Mouse (Mus musculus) retina, postnatal 1 day (tissue): Measurements from ENCODE around the gene Csrnp1.

Experiments
- DNase-seq: peaks from one replicate; pipeline ENCODE4 v3.0.0-alpha.2; 2012

The Csrnp1 gene

DNA sequence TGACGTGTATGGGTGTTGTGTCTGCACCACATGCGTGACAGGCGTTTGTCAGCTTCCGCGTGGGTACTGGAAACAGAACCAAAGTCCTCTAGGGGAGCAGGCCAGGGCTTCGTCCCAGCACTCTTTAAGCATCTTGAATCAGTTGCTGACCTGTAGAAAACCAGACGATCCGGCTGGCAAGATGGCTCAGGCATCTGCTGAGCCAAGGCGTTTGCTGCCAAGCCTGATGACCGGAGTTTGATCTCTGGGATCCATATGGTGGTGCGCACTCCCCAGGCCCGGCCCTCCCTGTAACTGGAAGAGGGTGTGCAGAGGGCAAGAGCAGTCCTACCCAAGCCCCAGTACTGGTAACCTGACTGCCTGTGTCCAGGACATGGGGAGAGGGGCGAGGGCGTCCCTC is 42.6 kb downstream of the Csrnp1 start:
- no peak for DNase-seq

DNA sequence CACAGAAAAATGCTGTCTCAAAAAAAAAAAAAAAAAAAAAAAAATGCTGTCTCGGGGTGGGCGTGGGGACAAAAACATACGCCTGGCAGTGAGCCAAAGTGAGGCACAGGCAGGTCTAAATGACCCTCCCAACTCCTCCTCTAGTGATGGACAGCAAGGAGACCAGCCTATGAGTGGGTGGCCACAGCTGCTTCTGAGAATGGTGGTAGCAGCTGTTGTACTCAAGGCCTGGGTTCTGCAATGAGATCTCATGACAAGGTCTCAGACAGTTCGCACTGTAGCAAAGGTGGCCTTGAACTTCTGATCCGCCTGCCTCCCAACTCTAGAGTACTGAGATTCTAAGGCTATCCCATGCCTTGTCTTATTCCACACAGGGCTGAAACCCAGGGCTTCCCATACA is 43.1 kb downstream of the Csrnp1 start:
- DNase-seq, result peak; percentile 11

DNA sequence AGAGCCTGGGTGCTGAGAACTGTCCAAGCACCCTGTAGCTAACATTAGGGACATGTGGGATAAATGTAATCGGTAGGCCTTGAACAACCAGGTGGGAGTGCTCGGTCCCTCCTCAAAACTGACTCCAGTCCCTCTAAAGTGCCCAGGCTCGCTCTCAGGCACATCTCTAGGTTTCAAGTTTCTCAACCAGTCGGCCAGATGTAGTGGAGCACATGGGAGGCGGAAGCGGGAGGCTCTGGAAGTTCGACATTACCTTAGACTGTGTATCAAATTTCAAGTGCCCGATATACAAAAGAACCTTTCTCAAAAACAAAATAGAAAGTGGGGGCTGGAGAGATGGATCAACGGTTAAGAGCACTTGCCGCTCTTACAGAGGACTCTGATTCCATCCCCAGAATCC is 44.8 kb downstream of the Csrnp1 start:
- no peak for DNase-seq

DNA sequence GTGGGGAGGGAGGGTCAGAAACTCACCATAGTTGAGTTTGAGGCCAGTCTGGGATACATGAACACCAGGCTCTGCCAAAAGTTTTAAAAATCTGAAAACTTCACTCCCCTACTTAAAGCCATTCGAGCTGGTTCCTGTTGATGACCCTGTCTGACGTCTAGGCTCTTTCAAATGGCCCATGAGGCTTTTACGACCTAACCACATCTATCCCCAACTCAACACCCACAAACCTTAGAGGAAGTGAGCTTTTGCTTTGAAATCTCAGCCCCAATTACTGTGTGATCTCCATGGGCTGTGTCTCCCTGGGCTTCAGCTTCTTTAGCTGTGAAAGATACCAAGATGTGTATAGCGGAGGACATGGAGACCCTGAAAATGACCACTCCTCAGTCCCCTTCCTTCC is 46.0 kb downstream of the Csrnp1 start:
- DNase-seq, result no peak

DNA sequence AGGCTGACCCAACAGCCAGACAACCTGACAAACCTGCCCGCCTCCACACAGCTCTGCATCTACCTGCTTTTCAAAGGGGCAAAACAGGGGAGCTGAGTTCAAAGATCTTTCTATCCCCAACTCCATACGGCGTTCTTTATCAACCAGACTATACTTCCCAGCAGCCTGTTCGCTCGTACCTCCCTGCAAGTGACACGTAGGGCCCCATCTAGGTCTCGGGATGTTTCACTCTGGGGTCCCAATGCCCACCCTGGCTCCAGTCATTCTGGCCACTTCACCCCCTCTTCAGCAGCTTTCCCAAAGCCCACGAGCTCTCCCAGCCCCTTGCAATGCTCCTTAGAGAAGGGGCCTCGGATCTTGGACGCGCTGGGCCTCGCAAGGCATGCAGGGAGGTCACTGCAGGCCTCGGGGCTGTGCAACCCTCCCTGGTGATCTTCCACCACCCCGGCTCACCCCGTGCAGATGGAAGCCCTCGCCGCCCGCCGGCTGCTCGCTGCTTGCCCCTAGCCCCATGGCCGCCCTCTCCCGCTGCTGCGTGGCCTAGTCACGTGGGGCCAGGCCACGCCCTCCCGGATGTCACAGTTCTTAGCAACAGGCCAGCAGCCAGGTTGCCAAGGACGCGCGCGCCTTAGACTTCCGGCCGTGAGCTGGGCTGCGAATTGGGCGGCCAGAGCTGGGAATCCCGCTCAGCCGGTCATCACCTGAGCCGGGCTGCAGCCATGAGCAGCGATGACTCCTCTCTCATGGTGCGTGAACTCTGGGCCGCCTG is 47.3 kb downstream of the Csrnp1 start, which contains the start of the genes Gorasp1 and Ttc21a:
Gene Gorasp1 (minus strand): TSS at position 561 of the 769 bp plus-strand sequence.
Gene Ttc21a (plus strand): TSS at position 602 of the 769 bp plus-strand sequence.
- DNase-seq, result peak; percentile 97

DNA sequence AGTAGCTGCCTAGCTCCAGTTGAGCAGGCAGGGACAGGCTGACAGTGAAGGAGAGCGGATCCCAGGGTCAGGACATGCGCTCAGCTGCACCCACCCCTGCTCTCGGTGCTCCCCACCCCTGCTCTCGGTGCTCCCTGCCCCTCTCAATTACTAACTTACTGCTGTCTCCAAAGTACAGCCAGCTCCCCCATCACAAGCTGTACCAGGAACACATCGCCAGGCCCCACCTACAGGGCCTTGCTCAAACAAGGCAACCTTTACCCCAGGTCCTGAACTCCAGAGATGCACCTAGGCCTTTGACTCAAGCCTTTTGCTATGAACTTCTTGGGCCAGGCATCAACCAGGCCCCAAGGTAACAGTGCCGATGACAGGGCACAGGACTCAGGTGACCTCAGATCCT is 50.8 kb downstream of the Csrnp1 start:
- no peak for DNase-seq

DNA sequence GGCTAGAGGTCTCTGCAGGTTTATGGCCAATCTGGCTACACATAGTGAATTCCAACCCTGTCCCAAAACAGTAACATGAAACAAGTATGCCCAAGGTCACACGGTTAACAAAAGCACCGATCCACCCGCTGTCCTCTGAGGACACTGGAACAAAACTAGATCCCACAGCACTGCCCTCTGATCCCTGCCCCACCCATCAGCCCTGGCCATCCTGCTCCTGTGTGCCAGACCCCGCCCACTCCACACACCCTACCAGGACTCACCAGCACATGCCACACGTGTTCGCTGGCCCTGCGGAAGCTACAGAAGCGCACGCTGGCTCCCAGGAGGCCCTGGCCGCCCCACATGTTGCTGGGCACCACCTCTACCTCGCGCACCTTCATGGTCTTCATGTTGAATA is 52.1 kb downstream of the Csrnp1 start:
- no peak for DNase-seq

DNA sequence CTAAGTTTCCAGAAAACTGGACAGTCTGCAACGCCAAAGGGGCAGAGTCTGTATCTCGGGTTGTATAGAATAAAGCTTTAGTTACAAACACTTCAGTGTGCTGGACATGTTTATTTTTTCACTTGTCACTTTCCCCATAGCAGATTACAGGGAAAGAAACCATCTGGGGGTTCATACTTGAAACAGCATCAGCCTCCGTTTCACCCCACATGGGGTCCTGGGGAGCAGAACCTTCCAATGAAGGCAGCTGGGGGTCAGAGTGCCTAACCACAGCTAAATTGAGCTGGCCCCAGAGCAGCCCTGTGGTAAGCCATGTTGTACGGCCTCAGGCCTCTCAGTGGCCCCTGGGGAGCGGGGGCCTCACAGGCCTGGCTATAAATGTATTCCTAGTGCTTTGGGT is 58.0 kb downstream of the Csrnp1 start:
- no peak for DNase-seq

DNA sequence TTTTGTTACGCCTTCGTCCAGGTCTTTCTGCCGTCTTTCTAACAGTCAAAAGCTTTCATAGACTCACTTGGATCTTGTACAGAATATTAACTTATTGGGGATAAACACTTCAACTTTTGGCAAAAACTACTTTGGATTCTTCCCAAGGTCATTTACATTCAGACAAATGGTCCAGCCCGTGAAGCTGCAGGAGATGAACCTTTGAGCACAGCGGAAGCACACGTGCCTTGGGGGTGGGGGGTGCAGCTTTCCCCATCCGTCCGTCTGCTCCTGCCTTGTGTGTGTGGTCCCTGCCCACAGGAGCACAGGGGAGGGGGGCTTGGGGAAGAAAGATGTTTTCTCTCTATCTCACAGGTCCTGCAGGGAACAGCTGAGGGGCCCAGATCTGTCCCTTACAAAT is 58.7 kb downstream of the Csrnp1 start:
- DNase-seq, result no peak

DNA sequence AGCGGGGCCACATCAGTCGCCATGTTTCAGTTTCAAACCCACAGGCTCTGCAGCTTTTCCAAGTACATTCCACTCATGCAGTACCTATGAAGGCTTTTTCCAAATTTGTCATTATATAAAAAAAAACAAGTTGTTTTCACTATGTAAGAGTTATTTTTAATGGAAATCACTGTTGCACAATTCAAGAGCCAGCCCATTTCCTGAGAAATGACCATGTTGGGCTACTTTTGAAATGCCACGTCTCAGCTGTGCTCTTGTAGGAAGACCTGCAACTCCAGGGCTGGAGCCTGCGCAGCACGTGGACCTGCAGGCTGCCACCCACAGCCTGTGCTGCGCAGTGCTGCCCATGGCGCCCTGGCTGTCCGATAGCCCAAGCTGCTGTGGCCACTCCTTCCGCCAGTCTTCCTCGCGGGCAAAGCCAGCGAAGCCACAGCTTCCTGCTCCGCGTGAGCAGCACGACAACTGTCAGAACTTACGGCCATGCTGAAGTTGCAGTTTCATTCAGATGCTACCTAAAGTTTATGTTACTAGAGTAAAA is 59.3 kb downstream of the Csrnp1 start:
- no peak for DNase-seq

DNA sequence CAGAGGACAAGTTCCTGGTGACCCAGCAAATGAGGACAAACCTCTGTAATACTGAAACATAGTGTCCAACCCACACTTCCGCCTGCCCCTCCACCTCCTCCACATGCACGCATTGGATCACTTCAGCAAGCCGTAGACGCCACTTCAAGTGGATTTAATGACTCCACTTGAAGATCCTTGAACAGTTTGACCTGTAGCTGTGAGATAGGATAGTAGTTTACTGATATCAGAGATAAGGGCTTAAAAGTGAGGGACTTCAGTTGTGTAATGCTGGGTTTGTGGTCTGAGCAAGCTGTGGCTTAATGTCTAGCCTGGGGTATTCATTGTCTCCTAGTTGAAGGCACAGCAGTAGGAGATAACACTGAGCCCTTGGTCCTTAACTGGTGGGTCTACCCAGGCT is 61.0 kb downstream of the Csrnp1 start:
- DNase-seq, result no peak
